Mouse (Mus musculus): Measurements from ENCODE around the gene Tcl1.
"Not testable (repeated sequence)": the region's sequence is repeated elsewhere in the genome, so short reads cannot be mapped to it uniquely, and the experiment has no call there.

Tcl1 gene

DNA sequence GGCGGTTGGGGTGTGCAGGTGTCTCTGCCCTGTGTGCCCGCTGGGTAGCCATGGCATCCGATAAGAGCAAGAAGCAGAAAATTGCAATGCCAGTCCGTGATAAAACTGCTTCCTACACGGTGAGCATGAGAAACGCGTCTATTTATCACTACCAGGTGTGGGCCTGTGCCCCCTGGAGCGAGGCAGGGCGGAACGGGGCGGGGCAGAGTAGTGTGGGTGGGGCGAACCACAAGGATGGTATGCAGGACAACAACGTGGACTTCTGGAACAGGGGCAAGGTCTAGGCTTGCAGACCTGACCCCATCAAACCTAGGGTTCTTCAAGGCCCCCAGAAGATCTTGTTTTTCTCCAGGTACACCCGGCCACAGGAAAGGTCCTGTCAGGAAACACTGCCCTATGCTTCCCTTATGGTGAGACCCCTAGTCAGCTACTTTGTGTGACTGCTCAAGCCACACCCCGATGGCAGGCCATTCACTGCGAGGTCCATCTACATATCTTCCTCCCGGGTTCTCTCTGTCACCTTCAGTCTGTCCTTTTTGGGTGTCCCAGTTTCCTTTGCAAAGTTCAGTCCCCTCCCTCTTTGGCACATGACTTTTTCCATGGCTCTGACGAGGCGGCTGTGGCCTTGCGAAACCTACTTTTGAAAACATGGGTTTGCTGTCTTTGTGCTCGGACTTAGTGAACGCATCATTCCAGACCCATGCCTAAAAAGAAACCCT lies at the start of gene Tcl1:
Gene Tcl1, minus strand, starts transcription at position 193 of the 719 bp plus-strand sequence.
- no peak for DNase-seq (ENCODE audit: low read depth, low spot score)

DNA sequence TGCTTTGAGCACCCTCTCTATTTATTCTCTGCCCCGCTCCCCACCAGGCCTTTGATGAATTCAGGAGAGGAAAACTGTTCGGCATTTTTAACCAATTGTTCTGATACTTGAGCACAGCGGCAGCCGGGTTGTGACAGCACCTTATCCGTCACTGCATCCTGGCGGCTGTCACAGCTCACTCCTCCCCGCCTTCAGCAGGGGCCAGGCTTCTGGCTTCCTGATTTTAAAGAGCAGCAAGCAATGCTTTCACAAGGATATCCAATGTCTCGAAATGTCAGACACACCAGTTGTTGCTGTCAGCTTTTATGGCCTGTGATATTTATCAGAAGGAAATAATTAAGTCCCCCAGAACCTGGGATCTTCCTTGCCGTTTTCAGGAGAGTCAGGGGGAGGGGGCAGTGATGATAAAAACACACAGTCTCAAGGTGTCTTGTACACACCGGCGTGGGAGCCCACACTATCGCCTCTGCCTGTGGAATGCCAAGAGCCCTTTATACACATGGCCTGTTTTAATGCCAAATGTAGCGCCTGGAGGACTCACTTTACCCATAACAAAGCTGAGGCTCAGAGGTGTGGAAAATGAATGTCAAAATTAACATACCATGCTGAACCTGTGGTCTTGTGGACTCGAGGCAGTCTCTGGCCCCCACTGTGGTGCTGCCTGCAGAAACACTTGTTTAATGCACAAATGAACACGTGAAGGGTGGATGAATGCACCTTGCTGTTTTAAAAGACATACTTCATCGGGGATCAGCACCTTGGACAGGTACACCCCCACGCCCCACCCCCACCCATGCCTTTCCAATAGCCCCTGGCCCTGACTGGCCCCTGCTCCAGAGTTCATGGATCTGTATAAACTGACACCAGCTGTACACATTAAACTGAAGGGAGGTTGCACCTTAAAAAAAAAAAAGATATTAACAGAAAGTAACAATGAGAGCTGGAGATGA lies 48.7 kb upstream of the Tcl1 start:
- DNase-seq (ENCODE audit: low read depth, low spot score), result no peak

DNA sequence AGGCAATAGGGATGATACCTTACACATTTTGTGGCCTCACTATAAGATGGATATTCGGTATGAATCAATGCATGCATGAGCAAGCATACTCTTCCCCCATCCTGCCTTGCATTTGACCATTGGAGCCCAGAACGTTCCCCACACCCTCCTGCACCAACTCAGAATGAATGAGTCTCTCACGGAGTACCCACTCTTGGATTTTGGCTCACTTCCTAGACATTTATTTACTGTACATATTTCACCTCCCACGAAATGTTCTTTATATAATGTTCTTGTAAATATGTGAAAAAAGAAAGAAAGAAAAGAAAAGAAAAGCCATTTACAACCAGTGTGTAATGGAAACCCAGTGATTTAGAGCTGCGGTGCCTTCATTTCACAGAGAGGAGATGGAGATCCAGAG lies 44.5 kb upstream of the Tcl1 start:
- no peak for DNase-seq (ENCODE audit: low read depth, low spot score)

DNA sequence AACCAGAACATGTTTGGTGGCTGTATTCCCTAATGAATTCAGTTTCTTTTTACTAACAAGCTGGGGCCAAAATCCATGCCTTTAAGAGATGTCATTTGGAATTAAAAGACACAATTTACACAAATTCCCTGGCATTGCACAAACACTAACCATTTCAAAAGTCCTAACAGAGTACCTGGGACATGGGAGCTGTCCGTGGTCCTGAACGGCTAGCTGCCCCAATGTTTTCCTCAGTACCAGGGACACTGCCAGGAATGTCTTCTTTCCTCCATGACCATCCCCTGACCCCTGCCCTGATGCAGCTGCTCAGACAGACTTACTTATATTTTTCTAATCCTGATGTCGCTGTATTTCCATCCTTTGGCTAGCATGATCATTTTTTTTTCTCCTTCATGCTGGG lies 43.5 kb upstream of the Tcl1 start:
- peak; percentile 21 for DNase-seq (ENCODE audit: low read depth, low spot score)

DNA sequence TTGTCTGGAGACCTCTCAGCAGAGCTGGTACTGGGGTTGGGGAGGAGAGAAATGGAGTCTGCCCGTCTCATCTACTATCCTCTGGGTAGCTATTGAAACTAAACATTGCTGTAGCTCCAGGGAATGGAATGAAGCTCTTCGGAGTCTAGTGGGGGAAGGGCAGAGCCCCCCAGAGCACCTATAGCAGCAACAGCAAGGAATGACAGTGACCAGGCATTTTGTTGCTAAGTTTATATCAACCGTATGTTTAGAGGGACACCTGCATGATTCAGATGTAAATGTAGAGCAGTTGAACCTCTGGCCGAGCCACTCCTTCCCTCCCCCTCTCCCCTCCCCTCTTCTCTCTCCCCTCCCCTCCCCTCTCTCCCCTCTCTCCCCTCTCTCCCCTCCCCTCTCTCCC lies 36.6 kb upstream of the Tcl1 start:
- no peak for DNase-seq (ENCODE audit: low read depth, low spot score)

DNA sequence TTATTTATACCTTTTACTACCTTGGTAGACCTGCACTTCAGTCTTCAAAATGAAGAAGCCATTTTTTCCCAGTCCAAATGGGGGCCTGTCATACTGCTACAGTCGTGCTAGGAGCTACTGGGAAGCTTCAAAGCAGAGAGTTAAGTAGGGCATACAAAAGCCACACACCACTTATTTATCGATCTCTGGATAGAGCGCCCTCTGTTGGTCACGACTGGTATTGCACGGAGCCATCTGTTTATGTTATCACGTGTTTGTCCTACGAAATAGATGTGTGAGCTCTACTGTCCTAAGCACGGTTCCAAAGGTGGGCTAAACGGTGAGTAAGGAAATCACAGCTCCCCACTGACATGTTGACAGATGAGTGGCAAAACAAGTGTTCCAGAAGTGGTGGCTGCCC lies 36.2 kb upstream of the Tcl1 start:
- peak; percentile 59 for DNase-seq (ENCODE audit: low read depth, low spot score)

DNA sequence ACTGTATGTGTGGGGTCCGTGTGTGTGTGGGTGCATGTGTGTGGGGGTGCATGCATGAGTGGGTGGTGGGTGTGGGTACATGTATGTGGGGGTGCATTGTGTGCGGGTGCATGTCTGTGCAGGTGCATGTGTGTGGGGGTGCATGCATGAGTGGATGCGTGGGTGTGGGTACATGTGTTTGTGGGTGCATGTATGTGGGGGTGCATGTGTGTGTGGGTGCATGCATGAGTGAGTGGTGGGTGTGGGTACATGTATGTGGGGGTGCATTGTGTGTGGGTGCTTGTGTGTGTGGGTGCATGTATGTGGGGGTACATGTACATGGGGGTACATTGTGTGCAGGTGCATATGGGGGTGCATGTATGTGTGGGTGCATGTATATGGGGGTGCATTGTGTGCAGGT lies 31.2 kb upstream of the Tcl1 start:
- no peak for DNase-seq (ENCODE audit: low read depth, low spot score)

DNA sequence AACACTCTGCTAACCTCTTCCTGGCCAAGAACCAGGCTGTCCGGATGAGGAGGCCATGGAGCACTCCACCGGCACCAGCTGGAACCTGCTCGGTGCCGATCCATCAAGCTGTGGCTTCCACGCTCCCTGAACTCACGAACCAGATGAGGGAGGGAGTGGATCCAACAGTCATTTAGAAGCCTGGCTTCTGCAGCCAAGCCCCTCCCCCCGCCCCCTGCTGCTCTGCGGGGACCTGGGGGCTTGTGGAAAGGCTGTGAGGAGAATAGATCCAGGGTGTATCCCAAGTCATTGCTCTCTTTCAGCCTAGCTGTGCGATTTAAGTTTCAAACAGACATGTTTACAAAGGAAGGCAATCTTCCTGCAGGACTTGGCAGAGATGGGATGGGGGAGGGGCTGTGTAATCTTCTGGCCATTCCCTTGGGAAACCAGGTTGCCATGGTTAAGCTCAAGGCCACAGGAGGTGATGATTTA lies 26.2 kb upstream of the Tcl1 start:
- no peak for DNase-seq (ENCODE audit: low read depth, low spot score)

DNA sequence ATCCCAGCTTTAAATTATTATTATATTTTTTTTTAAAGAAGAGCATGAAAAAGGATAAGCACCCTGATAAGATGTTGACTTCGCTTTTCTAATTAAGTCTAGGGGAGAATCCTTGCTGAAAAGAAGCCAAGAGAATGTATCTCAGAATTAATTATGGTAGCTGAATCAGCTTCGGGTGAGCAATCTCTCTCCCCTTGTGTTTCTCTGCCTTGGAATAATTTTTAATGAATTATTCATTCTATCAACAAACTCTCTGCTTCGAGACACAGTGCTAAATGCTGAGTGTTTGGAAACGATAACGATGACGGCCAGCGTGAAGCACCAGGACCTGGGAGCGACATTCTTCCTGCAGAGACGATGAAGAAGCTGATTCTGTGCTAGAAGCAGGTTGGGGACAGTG lies 16.5 kb upstream of the Tcl1 start:
- no peak for DNase-seq (ENCODE audit: low read depth, low spot score)

DNA sequence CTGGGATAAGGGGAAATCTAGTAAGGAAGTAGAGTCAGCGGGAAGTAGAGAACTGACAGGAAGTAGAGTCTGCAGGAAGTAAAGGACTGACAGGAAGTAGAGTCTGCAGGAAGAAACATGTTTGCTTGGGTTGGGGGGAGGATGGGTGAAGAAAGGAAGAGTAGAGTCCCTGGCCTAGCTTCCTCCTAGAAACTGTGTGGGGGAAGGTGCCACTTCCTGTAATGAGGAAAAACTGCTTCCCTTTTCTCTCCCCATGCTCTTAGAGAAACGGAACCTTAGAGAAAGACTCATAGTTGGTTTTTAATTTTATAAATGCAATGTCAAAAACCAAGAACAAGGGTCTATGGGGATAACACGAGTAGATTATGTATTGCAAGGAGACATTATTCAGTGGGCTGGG lies 12.5 kb upstream of the Tcl1 start:
- peak; percentile 5 for DNase-seq (ENCODE audit: low read depth, low spot score)

DNA sequence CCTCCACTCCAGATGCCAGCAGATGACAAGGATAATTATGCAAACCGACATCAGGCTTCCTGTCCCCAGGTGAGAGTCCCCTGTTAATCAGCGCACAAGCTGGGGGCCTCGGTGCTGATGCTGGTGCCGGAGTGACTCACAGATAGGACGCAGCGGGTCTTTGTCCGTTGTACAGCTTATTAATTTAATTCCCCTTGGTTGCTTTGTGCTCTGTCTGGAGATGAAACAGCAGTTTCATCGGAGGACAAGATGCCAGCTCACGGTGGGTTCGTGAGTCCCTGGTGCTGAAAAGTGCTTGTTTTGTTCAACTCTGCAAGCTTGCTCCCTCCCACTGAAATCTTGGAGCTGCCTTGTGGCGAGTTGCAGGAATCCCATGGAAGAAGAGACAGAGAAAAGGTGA lies 11.8 kb upstream of the Tcl1 start:
- no peak for DNase-seq (ENCODE audit: low read depth, low spot score)

DNA sequence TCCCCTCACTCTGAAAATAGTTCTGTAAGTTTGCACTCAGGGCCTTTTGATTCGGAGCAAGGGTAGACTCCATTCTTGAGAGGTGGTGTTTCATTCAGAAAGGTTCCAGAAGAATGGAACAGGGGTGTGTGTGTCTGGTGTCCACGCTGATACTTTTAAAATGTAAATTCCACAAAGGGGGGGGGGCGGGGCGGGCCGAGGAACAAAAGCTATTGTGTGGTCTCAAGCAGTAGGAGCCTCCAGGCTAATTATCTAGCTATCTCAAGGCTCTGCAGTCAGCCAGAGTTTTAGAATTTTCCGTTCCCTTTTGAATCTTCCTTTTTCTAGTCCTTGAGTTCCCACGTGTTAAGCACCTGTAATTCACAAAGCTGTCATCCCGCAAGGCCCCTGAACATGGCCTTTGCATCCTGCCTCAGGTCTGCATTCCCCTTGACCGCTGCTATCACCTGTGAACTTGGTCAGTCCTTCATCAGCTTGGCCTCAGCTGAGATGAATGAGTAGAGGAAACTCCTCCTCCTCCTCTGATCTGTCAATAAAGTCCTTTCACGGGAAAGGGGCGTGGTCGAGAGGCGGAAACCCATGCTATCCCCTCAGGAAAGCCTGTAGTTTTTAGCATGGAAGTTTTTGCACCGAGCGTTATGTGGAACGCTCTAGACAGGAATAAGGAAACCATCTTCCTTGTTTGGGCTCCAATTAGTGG lies 2.2 kb upstream of the Tcl1 start:
- DNase-seq (ENCODE audit: low read depth, low spot score), result no peak

DNA sequence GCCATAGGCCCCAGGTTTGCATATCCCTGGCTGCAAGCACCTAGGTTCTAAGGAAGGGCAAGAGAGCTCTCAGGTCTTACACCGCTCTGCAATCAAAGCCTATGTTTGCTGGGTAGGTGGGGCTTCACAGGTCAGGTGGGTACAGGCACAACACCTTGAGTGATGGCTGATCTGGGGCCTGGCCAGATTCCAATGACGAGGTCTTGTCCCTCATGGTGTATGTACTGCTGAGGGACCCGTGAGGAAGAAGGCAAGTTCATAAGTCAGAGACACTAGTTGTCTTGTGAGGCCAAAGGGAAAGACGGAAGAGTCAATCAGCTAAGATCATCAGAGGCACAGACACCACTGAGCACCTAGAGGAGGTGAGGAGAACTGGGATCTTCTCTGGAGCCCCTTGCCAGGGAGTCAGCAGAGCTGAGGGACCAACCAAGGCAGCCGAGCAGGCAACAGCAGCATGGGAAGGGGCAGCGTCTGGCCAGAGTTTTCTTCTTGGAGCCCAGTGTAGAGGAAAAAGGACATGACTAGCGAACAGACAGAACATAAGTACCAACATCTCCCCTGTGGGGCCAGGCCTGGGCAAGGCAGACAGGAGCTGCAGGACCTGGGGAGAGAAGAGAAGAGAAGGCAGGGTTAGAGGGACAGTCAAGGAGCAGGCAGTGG lies 5.4 kb downstream of the Tcl1 start:
- no peak for DNase-seq (ENCODE audit: low read depth, low spot score)

DNA sequence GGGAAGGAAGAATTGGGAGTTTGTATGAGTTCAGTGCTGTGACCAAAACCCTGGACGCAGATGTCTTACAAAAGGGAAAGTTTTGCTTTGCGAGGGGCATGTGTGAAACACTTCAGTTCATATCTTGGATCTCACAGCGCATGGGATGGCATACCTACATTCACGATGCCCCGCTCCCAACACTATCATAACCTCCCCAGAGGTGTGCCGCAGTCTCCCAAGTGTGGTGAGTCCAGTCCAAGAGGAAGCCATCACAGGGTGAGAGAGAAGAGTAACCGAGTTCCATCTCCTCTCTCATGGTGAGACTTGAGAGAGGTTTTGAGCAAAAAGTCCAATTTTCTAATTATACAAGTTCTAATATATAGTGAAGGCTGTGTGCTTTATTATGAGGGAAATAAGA lies 13.4 kb downstream of the Tcl1 start:
- no peak for DNase-seq (ENCODE audit: low read depth, low spot score)

DNA sequence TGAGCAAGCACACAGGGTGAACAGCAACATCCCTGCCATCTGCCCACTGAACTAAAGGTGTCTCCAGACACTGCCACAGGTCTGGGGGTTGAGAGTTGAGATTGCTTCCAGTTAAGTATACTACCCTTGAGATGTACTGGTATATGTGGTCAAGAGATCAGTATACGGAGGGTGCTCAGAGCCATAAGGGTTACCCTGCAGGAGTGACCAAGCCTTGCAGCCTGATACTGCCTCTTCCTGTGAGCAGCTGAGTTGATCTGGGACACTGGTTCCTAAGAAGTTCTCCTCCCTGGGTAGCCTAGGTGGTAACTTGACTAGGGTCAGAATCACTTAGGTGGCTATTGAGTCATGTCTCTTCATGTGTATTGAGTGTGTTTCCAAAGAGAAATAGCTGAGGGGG lies 14.2 kb downstream of the Tcl1 start:
- DNase-seq (ENCODE audit: low read depth, low spot score), result no peak

DNA sequence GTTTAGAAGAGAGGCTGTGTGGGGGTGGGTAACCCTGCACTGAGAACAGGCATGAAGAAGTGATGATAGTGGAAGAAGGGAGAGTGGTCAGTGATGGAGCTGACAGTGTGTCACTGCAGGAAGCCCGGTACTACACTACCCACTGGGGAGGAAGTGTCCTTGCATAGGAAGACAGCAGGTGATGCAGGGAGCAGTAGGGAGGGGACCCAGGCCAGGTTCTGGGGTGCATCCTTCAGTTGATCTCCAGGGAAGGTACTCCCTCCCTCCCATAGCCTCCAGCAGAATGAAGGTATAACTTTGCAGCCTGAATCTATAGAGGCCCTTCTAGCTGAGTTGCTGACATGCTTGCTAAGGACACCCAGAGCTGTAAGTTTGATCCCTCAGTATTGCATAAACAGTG lies 15.5 kb downstream of the Tcl1 start:
- no peak for DNase-seq (ENCODE audit: low read depth, low spot score)

DNA sequence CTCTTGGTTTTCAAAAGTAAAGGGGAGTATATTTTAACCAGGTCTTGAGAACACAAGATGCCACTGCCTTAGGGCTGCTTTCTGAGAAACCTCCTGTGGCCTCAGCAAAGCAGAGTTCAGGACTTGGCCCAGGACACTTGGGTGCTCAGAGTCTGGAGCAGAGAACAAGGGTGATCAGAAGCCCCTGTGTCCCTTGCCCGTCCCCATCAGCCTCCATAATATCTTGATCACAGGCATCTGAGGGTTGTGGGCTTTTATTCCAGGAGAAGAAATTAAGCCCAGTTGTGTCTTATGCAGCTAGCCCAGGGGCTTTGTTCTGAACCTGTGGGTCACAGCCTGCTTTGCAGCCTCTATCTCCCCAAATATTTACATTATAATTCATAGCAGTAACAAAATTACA lies 20.9 kb downstream of the Tcl1 start, which contains the start of gene Tcl1b4:
Gene Tcl1b4, plus strand, starts transcription at position 301 of the 400 bp plus-strand sequence.
- DNase-seq (ENCODE audit: low read depth, low spot score), result not testable (repeated sequence)

DNA sequence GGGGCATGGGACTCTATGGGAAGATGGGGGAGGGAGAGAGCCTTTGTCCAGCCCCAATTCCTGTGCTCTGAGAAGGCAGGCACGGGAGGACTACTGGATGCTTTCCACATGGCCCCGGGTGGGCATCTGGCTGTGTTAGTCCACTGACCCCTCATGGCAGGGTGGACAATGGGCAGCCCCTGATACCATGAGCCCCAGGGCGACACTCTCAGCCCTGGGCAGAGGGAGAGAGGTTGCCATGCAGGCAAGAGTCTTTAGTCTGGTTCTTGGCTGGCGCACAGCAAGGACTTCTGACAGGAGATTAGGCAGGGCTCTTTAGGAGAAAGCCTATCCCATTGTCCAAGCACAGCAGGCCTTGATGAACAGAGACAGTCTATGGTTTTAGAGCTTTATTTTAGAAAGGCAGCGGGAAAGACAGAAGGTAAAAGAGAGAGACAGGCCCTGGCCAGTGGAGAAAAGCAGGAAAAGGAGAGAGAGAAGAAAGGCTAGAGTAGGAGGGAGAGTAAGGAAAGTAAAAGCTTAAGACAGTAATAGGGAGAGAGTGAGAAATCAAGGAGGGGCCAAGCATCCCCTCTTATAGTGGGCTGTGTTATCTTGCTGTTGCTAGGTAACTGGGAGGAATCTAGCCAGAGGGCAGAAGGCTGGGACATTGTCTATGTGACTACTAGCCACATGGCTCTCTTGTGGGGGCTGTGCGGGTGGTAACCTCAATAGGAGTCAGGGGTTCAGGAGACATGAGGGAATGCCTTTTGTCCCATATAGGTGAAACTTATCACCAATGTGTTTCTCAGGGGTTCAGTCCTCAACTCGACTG lies 22.7 kb downstream of the Tcl1 start:
- DNase-seq (ENCODE audit: low read depth, low spot score), result not testable (repeated sequence)

DNA sequence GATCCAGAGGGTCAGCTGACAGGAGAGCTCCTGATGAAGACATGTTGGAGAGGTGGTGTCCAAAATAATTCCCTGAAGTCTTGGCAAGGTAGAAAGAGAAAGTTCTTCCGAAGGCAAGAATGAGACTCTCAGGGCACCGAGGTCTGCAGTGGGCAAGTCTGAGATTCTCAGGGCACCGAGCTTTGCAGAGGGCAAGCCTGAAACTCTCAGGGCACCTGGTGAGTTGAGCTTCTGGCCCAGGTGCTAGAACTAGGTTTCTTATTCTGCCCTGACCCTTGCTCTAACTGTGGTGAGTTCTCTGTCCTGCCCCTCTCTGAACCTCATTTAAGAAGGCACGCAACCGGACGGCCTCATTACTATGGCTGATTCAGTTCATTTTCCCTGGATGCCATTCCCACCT lies 31.9 kb downstream of the Tcl1 start, which contains the start of gene Tcl1b3:
Gene Tcl1b3, plus strand, starts transcription at position 301 of the 400 bp plus-strand sequence.
- DNase-seq (ENCODE audit: low read depth, low spot score), result not testable (repeated sequence)

DNA sequence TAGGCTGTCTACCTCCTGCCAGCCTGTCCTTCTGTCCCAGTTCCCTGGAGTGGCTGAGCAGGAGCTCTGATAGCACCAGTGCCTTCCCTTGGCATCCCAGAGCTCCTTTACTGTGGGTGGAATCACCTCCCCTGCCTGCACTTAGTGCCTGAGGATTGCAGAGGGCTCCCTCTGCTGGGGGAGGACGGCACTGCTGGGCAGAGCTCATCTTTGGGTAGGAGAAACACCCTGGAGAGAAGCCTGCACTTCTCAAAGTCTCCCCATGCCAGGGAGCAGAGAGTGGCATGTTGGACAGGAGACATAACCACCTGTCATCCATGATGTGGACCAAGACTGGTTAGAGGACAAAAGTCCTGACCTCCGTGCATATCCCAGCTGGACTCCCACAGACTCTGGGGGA lies 33.6 kb downstream of the Tcl1 start:
- DNase-seq (ENCODE audit: low read depth, low spot score), result not testable (repeated sequence)
